Mouse (Mus musculus): Measurements from ENCODE around the gene Malrd1.
"Not testable (repeated sequence)": the region's sequence is repeated elsewhere in the genome, so short reads cannot be mapped to it uniquely, and the experiment has no call there.

The Malrd1 gene

GRCm38 (mm10) chr2:15526241-15526924 is at the start of gene Malrd1:
Malrd1 (plus strand) TSS chr2:15526479.
- no peak for DNase-seq (ENCODE audit: low spot score)

- DNase-seq (ENCODE audit: low spot score) = no peak
Measured at GRCm38 (mm10) chr2:15538643-15539042, 12.4 kb downstream of the Malrd1 start.

GRCm38 (mm10) chr2:15613327-15613948 is 87.2 kb downstream of the Malrd1 start:
- no peak for DNase-seq (ENCODE audit: low spot score)

GRCm38 (mm10) chr2:15614026-15614425 is 87.7 kb downstream of the Malrd1 start:
- no peak for DNase-seq (ENCODE audit: low spot score)

- DNase-seq (ENCODE audit: low spot score) = no peak
Measured at GRCm38 (mm10) chr2:15635761-15636160, 109.5 kb downstream of the Malrd1 start.

- DNase-seq (ENCODE audit: low spot score) = no peak
Measured at GRCm38 (mm10) chr2:15643864-15644263, 117.6 kb downstream of the Malrd1 start.

- DNase-seq (ENCODE audit: low spot score) = no peak
Measured at GRCm38 (mm10) chr2:15656388-15656787, 130.1 kb downstream of the Malrd1 start.

GRCm38 (mm10) chr2:15702977-15703376 is 176.7 kb downstream of the Malrd1 start:
- DNase-seq (ENCODE audit: low spot score) = no peak

- DNase-seq (ENCODE audit: low spot score) = no peak
Measured at GRCm38 (mm10) chr2:15740945-15741344, 214.7 kb downstream of the Malrd1 start.

GRCm38 (mm10) chr2:15744979-15745688 is 218.9 kb downstream of the Malrd1 start:
- DNase-seq (ENCODE audit: low spot score) = no peak

GRCm38 (mm10) chr2:15784818-15785217 is 258.5 kb downstream of the Malrd1 start:
- no peak for DNase-seq (ENCODE audit: low spot score)

- no peak for DNase-seq (ENCODE audit: low spot score)
Measured at GRCm38 (mm10) chr2:15815724-15816123, 289.4 kb downstream of the Malrd1 start.

GRCm38 (mm10) chr2:15869380-15869779 is 343.1 kb downstream of the Malrd1 start:
- no peak for DNase-seq (ENCODE audit: low spot score)

- DNase-seq (ENCODE audit: low spot score) = no peak
Measured at GRCm38 (mm10) chr2:15893418-15894120, 367.3 kb downstream of the Malrd1 start.

- no peak for DNase-seq (ENCODE audit: low spot score)
Measured at GRCm38 (mm10) chr2:15925432-15925831, 399.2 kb downstream of the Malrd1 start.

- DNase-seq (ENCODE audit: low spot score) = no peak
Measured at GRCm38 (mm10) chr2:15926041-15926440, 399.8 kb downstream of the Malrd1 start.

GRCm38 (mm10) chr2:15931479-15931878 is 405.2 kb downstream of the Malrd1 start:
- DNase-seq (ENCODE audit: low spot score) = no peak

- DNase-seq (ENCODE audit: low spot score) = no peak
Measured at GRCm38 (mm10) chr2:15931924-15932323, 405.6 kb downstream of the Malrd1 start.

GRCm38 (mm10) chr2:15932340-15932739 is 406.1 kb downstream of the Malrd1 start:
- DNase-seq (ENCODE audit: low spot score) = no peak

GRCm38 (mm10) chr2:16002925-16003324 is 476.6 kb downstream of the Malrd1 start:
- DNase-seq (ENCODE audit: low spot score) = no peak

GRCm38 (mm10) chr2:16017046-16017445 is 490.8 kb downstream of the Malrd1 start:
- not testable (repeated sequence) for DNase-seq (ENCODE audit: low spot score)

GRCm38 (mm10) chr2:16017719-16018118 is 491.4 kb downstream of the Malrd1 start:
- not testable (repeated sequence) for DNase-seq (ENCODE audit: low spot score)
